Mouse (Mus musculus) adrenal gland, postnatal 4 days (tissue): ENCODE measurements around the gene Slc2a1. TPM values are rescaled to one million over a fixed set of nuclear protein-coding genes. Genes with fewer than 3 reads are reported as not detected.

Experiments used
- DNase-seq, 2 experiments: peaks; one replicate each; pipeline ENCODE4 v3.0.0; 2021 to 2022; ENCODE audit warnings: low spot score in 2 of 2, mixed read lengths in 2 of 2
- microRNA-seq: library from miRNA; unstranded; fragments of <30 nt; microRNA quantifications from one replicate; pipeline ENCODE4 v1.2.0, GENCODE M21; 2021
- total RNA-seq, 2 experiments: library from RNA; stranded (reverse); gene quantifications; 2 replicates each; pipeline ENCODE4 v1.2.3; 2021

Slc2a1 gene
- total RNA-seq, 2 experiments from 2014 or later = 13.0 to 15.5 TPM

GRCm38 (mm10) chr4:119173851-119174453 lies 65.4 kb downstream of the Slc2a1 start, which contains the start of gene Zfp691:
Gene Zfp691, minus strand, starts transcription at chr4:119174195.
- DNase-seq = peak; percentile 64 to 81

- no peak for DNase-seq
Observed at GRCm38 (mm10) chr4:119177702-119178101, 69.2 kb downstream of the Slc2a1 start.

GRCm38 (mm10) chr4:119178331-119178730 lies 69.8 kb downstream of the Slc2a1 start:
- DNase-seq = no peak

- DNase-seq = no peak
Observed at GRCm38 (mm10) chr4:119180133-119180707, 71.7 kb downstream of the Slc2a1 start.

DNA sequence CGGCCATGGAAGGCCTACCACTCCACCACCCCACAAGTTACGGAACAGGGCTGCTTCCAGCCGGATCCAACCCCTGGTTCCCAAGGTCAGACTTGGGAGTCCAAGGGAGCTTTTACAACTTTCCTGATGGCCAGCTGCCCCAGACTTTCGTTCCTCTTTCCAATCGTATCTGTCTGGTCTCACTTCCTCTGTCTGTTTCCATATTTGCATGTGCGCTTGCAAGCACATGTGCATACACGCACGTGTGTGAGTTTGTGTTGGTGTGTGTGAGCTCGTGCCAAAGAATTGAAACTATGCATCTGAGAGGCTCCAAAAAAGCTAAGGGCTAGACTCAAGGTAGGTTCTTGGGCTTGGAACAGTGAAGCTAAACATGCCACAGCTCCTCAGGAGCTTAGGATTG lies 72.9 kb downstream of the Slc2a1 start:
- DNase-seq = no peak

GRCm38 (mm10) chr4:119183525-119183924 lies 75.0 kb downstream of the Slc2a1 start:
- DNase-seq = no peak

GRCm38 (mm10) chr4:119185771-119186170 lies 77.3 kb downstream of the Slc2a1 start:
- no peak for DNase-seq

Small RNA genes lying within 50 kb of the gene (microRNA-seq; reads per million reads assigned to microRNA genes)
- not detected for gene Mir1957a

Other genes with a start within 250 kb of the Slc2a1 start
- gene Olfr1331, start 244.1 kb upstream of the Slc2a1 start, total RNA-seq = not detected
- gene Olfr1330, start 220.1 kb upstream of the Slc2a1 start, total RNA-seq = not detected
- not detected for gene Olfr1329, start 191.2 kb upstream of the Slc2a1 start, total RNA-seq
- not detected for gene Olfr1328, start 170.1 kb upstream of the Slc2a1 start, total RNA-seq
- gene Lao1, start 147.1 kb upstream of the Slc2a1 start, total RNA-seq = not detected
- gene Zfp691, start 65.5 kb downstream of the Slc2a1 start, total RNA-seq = 10 to 100 TPM; 12.2 to 16.2 TPM
- gene Ermap, start 81.3 kb downstream of the Slc2a1 start, total RNA-seq = 10 to 100 TPM in 1 of 2 experiments, 1 to 10 TPM in 1; 6.9 to 13.1 TPM
- 10 to 100 TPM; 33.9 to 38.3 TPM for gene Svbp, start 86.6 kb downstream of the Slc2a1 start, total RNA-seq
- not detected for gene Tmem269, start 109.5 kb downstream of the Slc2a1 start, total RNA-seq
- 10 to 100 TPM; 20.8 to 26.1 TPM for gene AU022252, start 124.0 kb downstream of the Slc2a1 start, total RNA-seq
- 10 to 100 TPM; 37.7 to 38.1 TPM for gene P3h1, start 124.2 kb downstream of the Slc2a1 start, total RNA-seq
- gene Cldn19, start 146.7 kb downstream of the Slc2a1 start, total RNA-seq = 1 to 10 TPM in 1 of 2 experiments, under 1 TPM in 1; 0.45 to 8.8 TPM
- 100 to 1,000 TPM; 555 to 590 TPM for gene Ybx1, start 185.9 kb downstream of the Slc2a1 start, total RNA-seq
- gene Ppih, start 211.8 kb downstream of the Slc2a1 start, total RNA-seq = 10 to 100 TPM; 32.9 to 33.4 TPM